Mouse (Mus musculus): ENCODE measurements around the gene Ppp1r11.

- TF ChIP-seq CTCF (IDR thresholded peaks at IDR 0.05) (no peak), EP300 (IDR thresholded peaks at IDR 0.05) (no peak)
Observed at GRCm38 (mm10) chr17:36981221-36981813, 29.8 kb upstream of the Ppp1r11 start, which contains the start of gene 2410137M14Rik.
